In the genomic region with DNA sequence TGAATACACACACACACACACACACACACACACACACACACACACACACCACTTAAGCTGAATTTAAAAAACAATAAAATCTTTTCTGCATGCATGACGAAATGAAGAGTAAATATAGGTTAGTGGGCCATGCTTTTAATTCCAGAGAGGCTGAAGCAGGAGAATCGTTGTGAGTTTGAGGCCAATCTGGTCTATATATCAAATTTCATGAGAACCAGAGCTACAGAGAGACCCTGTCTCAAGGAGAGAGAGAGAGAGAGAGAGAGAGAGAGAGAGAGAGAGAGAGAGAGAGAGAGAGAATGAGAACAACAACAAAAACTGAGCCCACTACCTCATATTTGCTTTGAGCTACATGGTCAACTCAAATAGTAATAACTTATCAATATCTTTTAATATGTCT, we compare ENCODE assay signal across 7 mouse cellular contexts. TPM values are rescaled to one million over a fixed set of nuclear protein-coding genes. Genes with fewer than 3 reads are reported as not detected.
DNase-seq lines count a peak whose midpoint lies in the region; ATAC-seq lines count a peak whose summit lies in the region.

A gene (plus strand): TSS at position 301 of the 400 bp plus-strand sequence.

- WGBS in forebrain, embryonic 10.5 days = 90% methylated on average over 2 of the region's 2 CpGs
- 58% methylated on average over 2 of the region's 2 CpGs for WGBS in limb, embryonic 15.5 days

- no peak for ATAC-seq in limb, embryonic 15.5 days (ENCODE audit: insufficient number of reproducible peaks, low FRiP score, low TSS enrichment, low read depth)
- ATAC-seq in erythroid progenitor cell, adult 5-6 weeks (replicated peaks; ENCODE audit: low FRiP score, poor library complexity, severe bottlenecking) = no peak

- H3K4me3 ChIP-seq in forebrain, embryonic 10.5 days = no peak within 1 kb of the TSS
- H3K4me3 ChIP-seq in limb, embryonic 15.5 days = no peak within 1 kb of the TSS

- no peaks in the 10 kb centered on the region for H3K36me3 ChIP-seq in forebrain, embryonic 10.5 days (replicated peaks)
- no peaks in the 10 kb centered on the region for H3K36me3 ChIP-seq in limb, embryonic 15.5 days

- no peak within 1 kb of the TSS for H3K4me2 ChIP-seq in limb, embryonic 15.5 days

- H3K4me1 ChIP-seq in forebrain, embryonic 10.5 days = no peaks in the 10 kb centered on the region
- no peaks in the 10 kb centered on the region for H3K4me1 ChIP-seq in limb, embryonic 15.5 days

- no peaks in the 10 kb centered on the region for H3K27me3 ChIP-seq in forebrain, embryonic 10.5 days (ENCODE audit: poor library complexity, severe bottlenecking)
- H3K27me3 ChIP-seq in limb, embryonic 15.5 days = no peaks in the 10 kb centered on the region

- H3K27ac ChIP-seq in forebrain, embryonic 10.5 days = no peak within 1 kb of the TSS
- H3K27ac ChIP-seq in limb, embryonic 15.5 days = no peak within 1 kb of the TSS

- intact Hi-C loops in heart, postnatal 36 days (cut with DNase I) = no loop called here

- DNase-seq in urinary bladder, adult 2 months (ENCODE audit: low spot score) = no peak
- no peak for DNase-seq in urinary bladder, postnatal 25 days (ENCODE audit: low spot score)
- DNase-seq in forebrain, embryonic 10.5 days (ENCODE audit: extremely low spot score, low spot score) = no peak
- DNase-seq in heart, postnatal 36 days = no peak
- no peak for DNase-seq in ovary, postnatal 14 days (ENCODE audit: low spot score)

- no peak within 1 kb of the TSS for H3K9ac ChIP-seq in limb, embryonic 15.5 days

- no peaks in the 10 kb centered on the region for H3K9me3 ChIP-seq in forebrain, embryonic 10.5 days
- no peaks in the 10 kb centered on the region for H3K9me3 ChIP-seq in limb, embryonic 15.5 days

RNA-seq across cellular contexts. Expression of the gene that starts here (rescaled TPM):
- 27.1 and 49.9 TPM in 2 replicates for polyA plus RNA-seq in urinary bladder, adult 2 months (2012; rRNA removed)
- 38.3 and 42.7 TPM in 2 replicates for polyA plus RNA-seq in forebrain, embryonic 10.5 days (2016; fragmentation: Nextera tagmentation; extraction: Ambion mirVana)
- 10 to 100 TPM; 24.8 to 30.1 TPM for total RNA-seq in heart, postnatal 36 days (2021)
- polyA plus RNA-seq in limb, embryonic 15.5 days (2015; fragmentation: Nextera tagmentation; extraction: Ambion mirVana) = 33.0 and 34.9 TPM in 2 replicates
- 27.0 and 41.5 TPM in 2 replicates for total RNA-seq in erythroid progenitor cell, adult 5-6 weeks (2015; ENCODE audit: low replicate concordance)
- 2.0 and 22.5 TPM in 2 replicates for total RNA-seq in erythroid progenitor cell, adult 5-6 weeks (2017; ENCODE audit: low replicate concordance)
